Mouse (Mus musculus) myocyte (in vitro differentiated cells): ENCODE results near the gene Dnah10. TPM values are rescaled to one million over a fixed set of nuclear protein-coding genes. Genes with fewer than 3 reads are reported as not detected.

Source experiments
- H3K27me3 ChIP-seq: one replicate; pipeline ENCODE4 v1.6.1; 2011; ENCODE audit not compliant: control insufficient read depth, insufficient read depth, insufficient read length
- H3K36me3 ChIP-seq: one replicate; pipeline ENCODE4 v1.6.1; 2011; ENCODE audit not compliant: control insufficient read depth, insufficient read depth
- H3K4me2 ChIP-seq: one replicate; pipeline ENCODE4 v1.6.1; 2011; ENCODE audit warnings: low read depth, control low read depth
- H3K4me3 ChIP-seq: one replicate; pipeline ENCODE4 v1.5.1; 2011; ENCODE audit warnings: mild to moderate bottlenecking, control low read depth, moderate library complexity
- H3K79me2 ChIP-seq: one replicate; pipeline ENCODE4 v1.6.1; 2011; ENCODE audit not compliant: control insufficient read depth, insufficient read depth
- H3ac ChIP-seq: one replicate; pipeline ENCODE4 v1.6.1; 2011; ENCODE audit not compliant: control insufficient read depth, insufficient read length
- CEBPB ChIP-seq: IDR thresholded peaks from 2 replicates; pipeline ENCODE4 v1.6.1; 2011; ENCODE audit warnings: mild to moderate bottlenecking, moderate library complexity; ENCODE audit not compliant: poor library complexity, insufficient read depth, severe bottlenecking
- E2F4 ChIP-seq: IDR thresholded peaks from one replicate; pipeline ENCODE4 v1.6.1; 2011; ENCODE audit warnings: mild to moderate bottlenecking, control low read depth, moderate library complexity; ENCODE audit not compliant: insufficient read depth
- MAX ChIP-seq: IDR thresholded peaks from one replicate; pipeline ENCODE4 v1.6.1; 2011; ENCODE audit warnings: low read depth, mild to moderate bottlenecking, control low read depth
- MYOD1 ChIP-seq, 3 experiments: IDR thresholded peaks; one replicate each; pipeline ENCODE4 v1.6.1; 2011; ENCODE audit warnings: control low read depth in 2 of 3, low read depth in 2 of 3, mild to moderate bottlenecking in 2 of 3, moderate library complexity in 1 of 3; ENCODE audit not compliant: insufficient read length in 2 of 3, control insufficient read depth in 1 of 3
- MYOG ChIP-seq, 3 experiments: IDR thresholded peaks; one replicate each; pipeline ENCODE4 v1.6.1; 2011; ENCODE audit warnings: control low read depth in 2 of 3, low read depth in 2 of 3, mild to moderate bottlenecking in 2 of 3; ENCODE audit not compliant: insufficient read length in 2 of 3, control insufficient read depth in 1 of 3, insufficient read depth in 1 of 3
- POLR2A ChIP-seq: IDR thresholded peaks from one replicate; pipeline ENCODE4 v1.6.1; 2011; ENCODE audit warnings: low read depth, mild to moderate bottlenecking, control low read depth, moderate library complexity; ENCODE audit not compliant: insufficient read length
- POLR2AphosphoS2 ChIP-seq: IDR thresholded peaks from one replicate; pipeline ENCODE4 v1.6.1; 2011; ENCODE audit warnings: low read depth, control low read depth; ENCODE audit not compliant: insufficient read length
- REST ChIP-seq: IDR thresholded peaks from one replicate; pipeline ENCODE4 v1.6.1; 2011; ENCODE audit warnings: mild to moderate bottlenecking, control low read depth, moderate library complexity; ENCODE audit not compliant: insufficient read depth, insufficient read length
- SRF ChIP-seq: IDR thresholded peaks from one replicate; pipeline ENCODE4 v1.6.1; 2011; ENCODE audit warnings: low read depth; ENCODE audit not compliant: control insufficient read depth, insufficient read length
- TCF12 ChIP-seq: IDR thresholded peaks from one replicate; pipeline ENCODE4 v1.6.1; 2011; ENCODE audit warnings: mild to moderate bottlenecking, control low read depth; ENCODE audit not compliant: poor library complexity, insufficient read depth, severe bottlenecking
- TCF3 ChIP-seq: IDR thresholded peaks from one replicate; pipeline ENCODE4 v1.6.1; 2011; ENCODE audit warnings: low read depth, control low read depth; ENCODE audit not compliant: insufficient read length
- USF1 ChIP-seq: IDR thresholded peaks from one replicate; pipeline ENCODE4 v1.6.1; 2011; ENCODE audit warnings: low read depth, mild to moderate bottlenecking, control low read depth, moderate library complexity
- polyA plus RNA-seq: library from polyadenylated mRNA; unstranded; fragments of >200 nt; fragmentation: generic; extraction: Trizol; gene quantifications from one replicate; pipeline ENCODE4 v1.2.1, GENCODE M21; 2012; ENCODE audit warnings: missing spikeins

Dnah10 gene
- polyA plus RNA-seq, 1 experiment = 0.08 TPM

- TF ChIP-seq USF1 (no peak), POLR2A (no peak), E2F4 (no peak), MYOD1 (IDR thresholded peaks at IDR 0.05; ENCODE audit: control insufficient read depth in 1 of 3, insufficient read length in 2 of 3, low read depth in 2 of 3) (no peak), MAX (no peak), MYOG (IDR thresholded peaks at IDR 0.05; ENCODE audit: control insufficient read depth in 1 of 3, insufficient read depth in 1 of 3, insufficient read length in 2 of 3, low read depth in 2 of 3) (no peak), TCF3 (no peak), SRF (no peak), POLR2AphosphoS2 (no peak), CEBPB (no peak), REST (no peak), TCF12 (no peak)
- H3ac ChIP-seq = no peak overlapping the region
- H3K4me3 ChIP-seq = no peak overlapping the region
- H3K4me2 ChIP-seq = no peak overlapping the region
- H3K27me3 ChIP-seq = no peaks in the 10 kb centered on the region
- peaks cover 31% of the 10 kb centered on the region for H3K36me3 ChIP-seq
- H3K79me2 ChIP-seq = no peaks in the 10 kb centered on the region
These were observed 1.8 kb upstream of the Dnah10 start for GRCm38 (mm10) chr5:124723125-124723524.

GRCm38 (mm10) chr5:124729662-124730206 lies 4.8 kb downstream of the Dnah10 start:
- Histone ChIP-seq H3K4me3 (no peak overlapping the region), H3K27me3 (no peaks in the 10 kb centered on the region), H3K79me2 (no peaks in the 10 kb centered on the region), H3K36me3 (no peaks in the 10 kb centered on the region), H3K4me2 (peak overlapping the region; percentile 58), H3ac (no peak overlapping the region)
- TF ChIP-seq SRF = no peak
- TF ChIP-seq E2F4 = no peak
- no peak for TF ChIP-seq USF1
- TF ChIP-seq REST = no peak
- TF ChIP-seq MAX = no peak
- TF ChIP-seq POLR2A = no peak
- no peak for TF ChIP-seq TCF12
- no peak for TF ChIP-seq MYOG (IDR thresholded peaks at IDR 0.05; ENCODE audit: control insufficient read depth in 1 of 3, insufficient read depth in 1 of 3, insufficient read length in 2 of 3, low read depth in 2 of 3)
- TF ChIP-seq MYOD1 (IDR thresholded peaks at IDR 0.05; ENCODE audit: control insufficient read depth in 1 of 3, insufficient read length in 2 of 3, low read depth in 2 of 3) = no peak
- TF ChIP-seq POLR2AphosphoS2 = no peak
- no peak for TF ChIP-seq CEBPB
- TF ChIP-seq TCF3 = no peak

- Histone ChIP-seq H3ac (no peak overlapping the region), H3K79me2 (no peaks in the 10 kb centered on the region), H3K27me3 (no peaks in the 10 kb centered on the region), H3K4me3 (no peak overlapping the region), H3K36me3 (no peaks in the 10 kb centered on the region), H3K4me2 (no peak overlapping the region)
- TF ChIP-seq TCF12 (no peak), MYOG (IDR thresholded peaks at IDR 0.05; ENCODE audit: control insufficient read depth in 1 of 3, insufficient read depth in 1 of 3, insufficient read length in 2 of 3, low read depth in 2 of 3) (no peak), TCF3 (no peak), MAX (no peak), E2F4 (no peak), CEBPB (no peak)
These were observed 9.1 kb downstream of the Dnah10 start for GRCm38 (mm10) chr5:124733961-124734360.

- H3K79me2 ChIP-seq = no peaks in the 10 kb centered on the region
- H3ac ChIP-seq = no peak overlapping the region
- no peaks in the 10 kb centered on the region for H3K27me3 ChIP-seq
- TF ChIP-seq TCF3 (no peak), USF1 (no peak), MAX (no peak), TCF12 (no peak), SRF (no peak), MYOG (IDR thresholded peaks at IDR 0.05; ENCODE audit: control insufficient read depth in 1 of 3, insufficient read depth in 1 of 3, insufficient read length in 2 of 3, low read depth in 2 of 3) (no peak), MYOD1 (IDR thresholded peaks at IDR 0.05; ENCODE audit: control insufficient read depth in 1 of 3, insufficient read length in 2 of 3, low read depth in 2 of 3) (no peak), POLR2AphosphoS2 (no peak), CEBPB (no peak), POLR2A (no peak), E2F4 (no peak), REST (no peak)
- no peak overlapping the region for H3K4me2 ChIP-seq
- H3K4me3 ChIP-seq = no peak overlapping the region
- H3K36me3 ChIP-seq = no peaks in the 10 kb centered on the region
These were observed 17.2 kb downstream of the Dnah10 start for GRCm38 (mm10) chr5:124741898-124742599.

GRCm38 (mm10) chr5:124743841-124744240 lies 19.0 kb downstream of the Dnah10 start:
- no peaks in the 10 kb centered on the region for H3K27me3 ChIP-seq
- no peak overlapping the region for H3ac ChIP-seq
- H3K4me3 ChIP-seq = no peak overlapping the region
- TF ChIP-seq MAX = no peak
- no peak for TF ChIP-seq REST
- TF ChIP-seq MYOD1 (IDR thresholded peaks at IDR 0.05; ENCODE audit: control insufficient read depth in 1 of 3, insufficient read length in 2 of 3, low read depth in 2 of 3) = no peak
- TF ChIP-seq USF1 = no peak
- TF ChIP-seq SRF = no peak
- no peak for TF ChIP-seq E2F4
- no peak for TF ChIP-seq TCF3
- no peak for TF ChIP-seq POLR2A
- no peak for TF ChIP-seq TCF12
- TF ChIP-seq CEBPB = no peak
- no peak for TF ChIP-seq POLR2AphosphoS2
- no peak for TF ChIP-seq MYOG (IDR thresholded peaks at IDR 0.05; ENCODE audit: control insufficient read depth in 1 of 3, insufficient read depth in 1 of 3, insufficient read length in 2 of 3, low read depth in 2 of 3)
- H3K4me2 ChIP-seq = no peak overlapping the region
- H3K79me2 ChIP-seq = no peaks in the 10 kb centered on the region
- no peaks in the 10 kb centered on the region for H3K36me3 ChIP-seq
